Mouse (Mus musculus) forebrain, embryonic 16.5 days (tissue): ENCODE measurements around the gene Samm50. TPM values are rescaled to one million over a fixed set of nuclear protein-coding genes. Genes with fewer than 3 reads are reported as not detected.

Experiments used
- ATAC-seq: fragments of 200-750 bp; cut with Nextera tagmentation; 2 replicates; pipeline ENCODE4 v1.8.0; 2017; ENCODE audit warnings: mild to moderate bottlenecking, moderate library complexity
- H3K27ac ChIP-seq: fragments of 300-500 bp; sonication (generic); 2 replicates; pipeline ENCODE4 v1.5.1; 2014; ENCODE audit warnings: low read length, control low read depth
- H3K27me3 ChIP-seq: fragments of 300-500 bp; sonication (generic); replicated peaks from 2 replicates; pipeline ENCODE4 v1.6.1; 2014; ENCODE audit warnings: low read length; ENCODE audit not compliant: control insufficient read depth, insufficient read depth
- H3K36me3 ChIP-seq: fragments of 300-500 bp; sonication (generic); 2 replicates; pipeline ENCODE4 v1.6.1; 2014; ENCODE audit not compliant: control insufficient read depth, insufficient read depth
- H3K4me1 ChIP-seq: fragments of 300-500 bp; sonication (generic); replicated peaks from 2 replicates; pipeline ENCODE4 v1.6.1; 2014; ENCODE audit warnings: low read length; ENCODE audit not compliant: control insufficient read depth, insufficient read depth
- H3K4me2 ChIP-seq: fragments of 300-500 bp; sonication (generic); 2 replicates; pipeline ENCODE4 v1.6.1; 2014; ENCODE audit warnings: mild to moderate bottlenecking, low read length, control low read depth
- H3K4me3 ChIP-seq: fragments of 300-500 bp; sonication (generic); replicated peaks from 2 replicates; pipeline ENCODE4 v1.5.1; 2014; ENCODE audit warnings: mild to moderate bottlenecking, low read length, control low read depth
- H3K9ac ChIP-seq: fragments of 300-500 bp; sonication (generic); replicated peaks from 2 replicates; pipeline ENCODE4 v1.6.1; 2014; ENCODE audit warnings: low read depth, low read length, control low read depth
- H3K9me3 ChIP-seq: fragments of 300-500 bp; sonication (generic); 2 replicates; pipeline ENCODE4 v1.6.1; 2016; ENCODE audit warnings: low read length; ENCODE audit not compliant: control insufficient read depth
- WGBS: fragments of 180-500 bp; shearing (Covaris S2); extraction: QIAGEN DNeasy Blood & Tissue Kit; methylation state at CpG from one replicate; pipeline ENCODE4 v1.1.7; 2014; 5-methylcytosine and 5-hydroxymethylcytosine counted together
- polyA plus RNA-seq: library from polyadenylated mRNA; unstranded; fragments of >200 nt; fragmentation: Nextera tagmentation; extraction: Ambion mirVana; gene quantifications from 2 replicates; pipeline ENCODE4 v1.2.1, GENCODE M21; 2015

Samm50 gene
- polyA plus RNA-seq, 1 experiment from 2014 or later, result 91.8 TPM

DNA sequence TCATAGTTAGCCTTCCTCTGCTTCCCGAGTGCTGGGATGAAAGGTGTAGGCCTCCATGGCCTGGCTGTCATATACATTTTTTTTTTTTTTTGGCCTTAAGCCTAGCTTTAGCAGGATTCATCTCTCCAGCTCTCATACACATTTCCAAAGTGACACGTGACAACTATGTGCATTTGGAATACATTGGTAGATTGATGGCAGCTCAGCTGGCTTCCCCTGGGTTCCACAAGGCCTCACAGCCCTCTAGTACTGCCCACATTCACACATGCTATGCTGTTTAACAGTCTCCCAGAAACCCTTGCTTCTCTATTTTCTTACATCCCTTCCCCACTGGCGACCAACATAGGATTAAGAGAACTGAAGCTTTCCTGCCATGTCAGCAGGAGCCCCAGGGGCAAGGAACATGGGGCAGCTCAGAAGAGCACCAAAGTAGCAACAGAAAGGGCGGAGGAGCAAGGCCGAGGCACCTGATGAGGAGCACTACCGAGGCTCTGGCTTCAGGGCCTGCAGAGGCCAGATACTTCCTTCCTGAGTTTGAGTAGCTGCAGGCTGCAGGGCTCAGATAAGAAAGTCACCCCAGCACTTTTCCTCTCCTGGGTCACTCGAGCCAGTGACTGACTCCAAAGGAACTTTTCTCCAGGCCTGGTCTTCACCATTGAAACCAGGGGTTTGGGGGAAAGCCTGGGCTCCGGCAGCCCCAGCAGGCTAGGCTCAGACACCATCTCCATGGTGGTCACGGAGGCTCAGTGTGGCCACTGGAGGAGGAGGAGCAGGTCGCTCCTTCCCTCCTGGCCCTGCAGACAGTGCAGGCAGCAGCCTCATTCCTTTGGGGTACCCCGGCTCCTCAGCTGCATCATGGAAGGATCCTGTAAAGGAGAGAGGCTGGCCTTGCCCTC is 17.7 kb downstream of the Samm50 start:
- no peak for ATAC-seq
- H3K36me3 ChIP-seq, result peaks cover 21% of the 10 kb centered on the region
- H3K27me3 ChIP-seq, result no peaks in the 10 kb centered on the region
- peaks cover 6% of the 10 kb centered on the region for H3K4me1 ChIP-seq
- no peaks in the 10 kb centered on the region for H3K9me3 ChIP-seq
- no peak overlapping the region for H3K4me2 ChIP-seq
- H3K9ac ChIP-seq, result no peak overlapping the region
- 90% methylated on average over 11 of the region's 11 CpGs for WGBS
- H3K4me3 ChIP-seq, result no peak overlapping the region
- no peak overlapping the region for H3K27ac ChIP-seq

DNA sequence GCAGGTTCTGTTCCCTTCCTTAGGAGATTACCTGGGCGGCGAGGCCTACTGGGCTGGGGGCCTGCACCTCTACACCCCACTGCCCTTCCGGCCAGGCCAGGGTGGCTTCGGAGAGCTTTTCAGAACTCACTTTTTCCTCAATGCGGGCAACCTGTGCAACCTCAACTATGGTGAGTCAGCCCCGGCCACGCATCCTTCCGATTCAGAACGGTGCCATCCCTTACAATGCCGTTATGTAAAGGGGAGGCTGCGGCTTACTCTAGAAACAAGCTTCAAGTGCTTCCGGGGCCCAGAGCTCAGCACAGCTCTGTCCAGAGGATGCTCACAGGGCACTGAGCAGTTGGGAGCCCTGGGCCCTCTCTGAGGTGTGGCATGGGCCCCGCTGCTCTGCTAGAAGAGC is 18.4 kb downstream of the Samm50 start:
- H3K27me3 ChIP-seq, result no peaks in the 10 kb centered on the region
- ATAC-seq, result no peak
- H3K36me3 ChIP-seq, result peaks cover 21% of the 10 kb centered on the region
- no peak overlapping the region for H3K4me2 ChIP-seq
- peaks cover 6% of the 10 kb centered on the region for H3K4me1 ChIP-seq
- H3K9ac ChIP-seq, result no peak overlapping the region
- no peak overlapping the region for H3K4me3 ChIP-seq
- no peaks in the 10 kb centered on the region for H3K9me3 ChIP-seq
- no peak overlapping the region for H3K27ac ChIP-seq
- 97% methylated on average over 13 of the region's 13 CpGs for WGBS

DNA sequence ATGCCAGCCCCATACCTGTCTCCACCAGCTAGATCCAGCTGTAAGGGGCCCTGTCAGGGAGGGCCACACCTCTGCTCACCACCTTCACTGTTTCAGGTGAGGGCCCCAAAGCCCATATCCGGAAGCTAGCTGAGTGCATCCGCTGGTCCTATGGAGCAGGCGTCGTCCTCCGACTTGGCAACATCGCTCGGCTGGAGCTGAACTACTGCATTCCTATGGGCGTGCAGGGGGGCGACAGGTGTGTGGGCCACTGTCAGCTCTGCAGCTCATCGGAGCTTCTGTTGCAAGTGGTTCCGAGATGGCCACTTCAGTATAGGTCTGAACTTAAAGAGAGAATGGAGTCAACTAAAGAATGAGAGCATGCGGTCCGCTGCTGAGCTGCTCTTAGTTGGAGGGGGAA is 18.9 kb downstream of the Samm50 start:
- H3K36me3 ChIP-seq, result peaks cover 21% of the 10 kb centered on the region
- no peak overlapping the region for H3K4me3 ChIP-seq
- no peaks in the 10 kb centered on the region for H3K27me3 ChIP-seq
- H3K27ac ChIP-seq, result no peak overlapping the region
- ATAC-seq, result no peak
- peaks cover 6% of the 10 kb centered on the region for H3K4me1 ChIP-seq
- no peaks in the 10 kb centered on the region for H3K9me3 ChIP-seq
- no peak overlapping the region for H3K4me2 ChIP-seq
- no peak overlapping the region for H3K9ac ChIP-seq
- WGBS, result 92% methylated on average over 13 of the region's 13 CpGs

DNA sequence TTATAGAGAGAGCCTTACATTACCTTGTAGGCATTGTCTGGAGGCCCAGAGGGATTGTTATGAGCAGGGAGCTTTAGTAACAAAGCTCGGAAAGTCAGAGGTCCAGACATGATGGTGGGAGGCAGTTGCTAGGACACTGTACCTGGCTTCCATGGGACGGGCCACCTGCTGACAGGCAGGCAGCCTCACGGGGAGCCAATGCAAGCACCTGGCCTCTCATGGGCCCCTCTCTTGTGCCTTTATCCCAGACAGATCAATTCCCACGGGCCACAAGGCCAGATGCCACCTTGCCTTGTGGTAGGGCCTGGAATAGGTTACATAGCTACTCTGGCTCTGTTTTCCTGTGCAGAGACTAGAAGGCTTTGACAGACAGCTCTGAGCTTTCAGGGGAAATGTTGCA is 19.5 kb downstream of the Samm50 start:
- ATAC-seq, result peak; percentile 6; the same call in 1 of the 2 replicates
- Histone ChIP-seq H3K27ac (no peak overlapping the region), H3K9ac (no peak overlapping the region), H3K9me3 (no peaks in the 10 kb centered on the region), H3K4me2 (no peak overlapping the region), H3K4me1 (peaks cover 8% of the 10 kb centered on the region), H3K27me3 (no peaks in the 10 kb centered on the region), H3K36me3 (peaks cover 19% of the 10 kb centered on the region), H3K4me3 (no peak overlapping the region)
- 79% methylated on average over 4 of the region's 4 CpGs for WGBS

DNA sequence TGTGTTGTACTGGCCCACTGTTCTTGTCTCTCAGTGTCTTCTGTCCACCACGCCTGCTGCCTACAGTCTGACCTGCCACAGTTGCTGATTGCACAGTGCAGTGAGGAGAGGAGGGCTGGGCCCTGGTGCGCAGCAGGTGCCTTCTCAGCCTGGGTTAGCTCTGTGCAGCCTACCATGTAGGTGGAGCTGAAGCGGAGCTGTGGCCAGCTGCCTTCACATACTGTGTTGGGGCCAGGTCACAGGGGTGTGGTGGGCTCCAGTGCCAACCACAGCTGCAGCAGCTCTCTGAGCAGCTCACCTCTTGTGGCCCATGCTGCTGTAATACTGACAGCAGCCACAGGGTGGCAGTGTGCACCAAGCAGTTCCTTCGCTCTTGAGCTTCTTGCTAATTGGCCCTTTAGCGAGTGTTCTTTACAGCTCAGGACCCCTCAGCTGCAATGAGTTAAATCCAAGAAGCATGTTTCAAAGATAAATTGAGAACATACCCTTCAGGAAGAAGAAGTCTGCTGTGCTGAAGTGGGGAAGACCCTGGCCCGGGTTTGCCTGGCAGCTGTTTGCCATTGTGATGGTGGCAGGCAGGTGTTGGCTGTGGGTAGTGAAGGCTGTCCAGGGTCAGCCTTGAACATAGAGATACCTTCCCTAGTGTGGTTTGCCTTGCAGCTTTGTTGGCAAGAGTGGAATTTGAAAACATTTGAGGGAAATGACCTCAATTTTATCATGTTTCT is 20.2 kb downstream of the Samm50 start:
- WGBS, result 38% methylated on average over 6 of the region's 6 CpGs
- ATAC-seq, result peak; percentile 56
- Histone ChIP-seq H3K36me3 (peaks cover 16% of the 10 kb centered on the region), H3K4me3 (no peak overlapping the region), H3K4me2 (no peak overlapping the region), H3K9me3 (no peaks in the 10 kb centered on the region), H3K4me1 (peaks cover 13% of the 10 kb centered on the region), H3K27ac (no peak overlapping the region), H3K9ac (no peak overlapping the region), H3K27me3 (no peaks in the 10 kb centered on the region)

DNA sequence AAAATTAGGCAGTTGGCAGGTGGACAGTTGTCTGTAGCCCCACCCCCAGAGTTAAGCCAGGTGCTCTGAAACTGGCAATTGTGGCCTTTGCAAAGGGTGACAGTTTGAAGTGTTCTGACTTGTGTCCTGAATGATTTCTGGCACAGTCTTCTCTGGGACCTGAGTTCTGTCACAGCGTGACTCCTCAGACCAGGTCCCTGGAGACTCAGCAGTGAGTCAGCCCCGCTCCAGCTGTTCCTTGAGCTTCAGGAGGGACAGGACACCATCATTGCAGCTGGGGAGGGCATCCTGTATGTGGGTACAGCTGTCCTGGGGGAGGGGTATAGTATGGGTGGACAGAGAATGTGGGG is 20.7 kb downstream of the Samm50 start:
- Histone ChIP-seq H3K4me2 (no peak overlapping the region), H3K4me3 (no peak overlapping the region), H3K36me3 (peaks cover 15% of the 10 kb centered on the region), H3K9me3 (no peaks in the 10 kb centered on the region), H3K27ac (no peak overlapping the region), H3K4me1 (peaks cover 13% of the 10 kb centered on the region), H3K27me3 (no peaks in the 10 kb centered on the region), H3K9ac (no peak overlapping the region)
- ATAC-seq, result no peak
- 90% methylated on average over 2 of the region's 2 CpGs for WGBS

DNA sequence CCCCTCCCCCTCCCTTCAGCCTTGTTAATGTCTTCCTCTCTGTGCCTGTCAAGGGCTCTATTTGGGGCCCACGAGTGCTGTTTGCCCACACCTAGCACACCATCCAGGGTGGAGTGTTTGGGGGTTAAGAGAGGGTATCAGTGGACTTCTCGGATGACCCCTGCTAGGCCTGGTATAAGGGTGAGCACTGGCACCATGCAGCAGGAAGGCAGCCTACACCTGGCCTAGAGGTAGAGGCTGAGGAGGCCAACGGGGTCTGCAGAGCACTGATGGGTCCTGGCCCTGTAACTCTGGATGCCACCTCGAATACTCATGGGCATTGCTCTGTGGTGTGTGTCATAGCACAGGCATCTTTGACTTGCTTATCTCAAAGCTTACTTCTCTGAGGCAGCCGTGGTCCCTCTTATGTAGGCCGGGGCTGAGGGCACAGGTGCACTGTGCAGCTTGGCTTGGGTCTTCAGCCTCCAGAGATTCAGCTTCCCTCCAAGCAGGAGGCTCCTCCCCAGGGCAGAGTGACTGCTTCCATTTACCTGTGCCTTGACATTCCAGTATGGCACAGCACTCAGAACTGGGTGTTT is 21.2 kb downstream of the Samm50 start:
- no peak overlapping the region for H3K27ac ChIP-seq
- no peak overlapping the region for H3K9ac ChIP-seq
- no peak overlapping the region for H3K4me2 ChIP-seq
- no peaks in the 10 kb centered on the region for H3K9me3 ChIP-seq
- WGBS, result 86% methylated on average over 6 of the region's 6 CpGs
- no peaks in the 10 kb centered on the region for H3K27me3 ChIP-seq
- peaks cover 12% of the 10 kb centered on the region for H3K36me3 ChIP-seq
- peaks cover 17% of the 10 kb centered on the region for H3K4me1 ChIP-seq
- H3K4me3 ChIP-seq, result no peak overlapping the region
- ATAC-seq, result no peak

DNA sequence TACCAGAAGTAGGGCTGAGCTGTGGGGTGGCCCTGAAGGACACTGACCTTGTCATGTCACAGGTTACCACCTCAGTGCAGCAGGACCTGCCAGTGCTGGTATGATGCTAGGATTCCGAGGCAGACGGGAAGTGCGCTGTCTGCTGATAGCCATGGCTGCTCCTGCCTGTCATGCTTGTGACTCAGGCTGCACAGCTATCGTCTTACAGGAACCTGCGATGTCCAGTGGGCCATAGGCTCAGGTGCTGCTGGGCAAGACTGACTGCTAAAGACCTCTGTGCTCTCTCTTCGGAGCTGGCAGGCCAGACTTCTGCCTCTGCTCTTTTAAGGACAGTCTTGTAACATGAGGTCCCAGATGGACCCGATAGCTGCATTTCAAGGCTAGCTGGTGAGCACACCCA is 22.4 kb downstream of the Samm50 start:
- Histone ChIP-seq H3K9ac (no peak overlapping the region), H3K4me3 (no peak overlapping the region), H3K36me3 (peaks cover 6% of the 10 kb centered on the region), H3K27ac (no peak overlapping the region), H3K4me1 (peaks cover 25% of the 10 kb centered on the region), H3K4me2 (no peak overlapping the region), H3K27me3 (no peaks in the 10 kb centered on the region), H3K9me3 (no peaks in the 10 kb centered on the region)
- 96% methylated on average over 7 of the region's 7 CpGs for WGBS
- no peak for ATAC-seq

DNA sequence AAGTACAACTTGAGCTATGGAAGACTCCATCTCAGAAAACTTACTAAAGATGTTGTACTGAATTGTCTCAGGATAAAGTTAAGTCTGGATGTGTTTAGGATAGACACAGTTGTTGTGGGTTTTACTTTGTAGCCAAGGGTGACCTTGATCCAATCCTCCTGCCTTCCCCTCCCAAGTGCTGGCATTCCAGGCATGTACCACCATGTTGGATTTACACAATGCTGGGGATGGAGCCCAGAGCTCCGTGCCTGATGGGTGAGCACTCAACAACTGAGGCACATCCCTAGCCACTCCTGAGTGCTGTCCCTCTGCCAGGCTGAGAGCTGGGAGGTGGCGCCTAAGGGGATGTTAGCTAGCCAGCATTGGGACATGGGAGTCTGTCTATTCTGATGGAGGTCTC is 23.2 kb downstream of the Samm50 start:
- peaks cover 25% of the 10 kb centered on the region for H3K4me1 ChIP-seq
- no peaks in the 10 kb centered on the region for H3K27me3 ChIP-seq
- H3K9ac ChIP-seq, result no peak overlapping the region
- WGBS, result 81% methylated on average over 2 of the region's 2 CpGs
- no peak for ATAC-seq
- no peaks in the 10 kb centered on the region for H3K9me3 ChIP-seq
- H3K4me3 ChIP-seq, result no peak overlapping the region
- no peak overlapping the region for H3K27ac ChIP-seq
- peaks cover 6% of the 10 kb centered on the region for H3K36me3 ChIP-seq
- no peak overlapping the region for H3K4me2 ChIP-seq
